Mouse (Mus musculus): ENCODE data around the gene Ankrd17. TPM values are rescaled to one million over a fixed set of nuclear protein-coding genes. Genes with fewer than 3 reads are reported as not detected.

The Ankrd17 gene
- polyA plus RNA-seq, 1 experiment from 2014 or later = 26.3 TPM

DNA sequence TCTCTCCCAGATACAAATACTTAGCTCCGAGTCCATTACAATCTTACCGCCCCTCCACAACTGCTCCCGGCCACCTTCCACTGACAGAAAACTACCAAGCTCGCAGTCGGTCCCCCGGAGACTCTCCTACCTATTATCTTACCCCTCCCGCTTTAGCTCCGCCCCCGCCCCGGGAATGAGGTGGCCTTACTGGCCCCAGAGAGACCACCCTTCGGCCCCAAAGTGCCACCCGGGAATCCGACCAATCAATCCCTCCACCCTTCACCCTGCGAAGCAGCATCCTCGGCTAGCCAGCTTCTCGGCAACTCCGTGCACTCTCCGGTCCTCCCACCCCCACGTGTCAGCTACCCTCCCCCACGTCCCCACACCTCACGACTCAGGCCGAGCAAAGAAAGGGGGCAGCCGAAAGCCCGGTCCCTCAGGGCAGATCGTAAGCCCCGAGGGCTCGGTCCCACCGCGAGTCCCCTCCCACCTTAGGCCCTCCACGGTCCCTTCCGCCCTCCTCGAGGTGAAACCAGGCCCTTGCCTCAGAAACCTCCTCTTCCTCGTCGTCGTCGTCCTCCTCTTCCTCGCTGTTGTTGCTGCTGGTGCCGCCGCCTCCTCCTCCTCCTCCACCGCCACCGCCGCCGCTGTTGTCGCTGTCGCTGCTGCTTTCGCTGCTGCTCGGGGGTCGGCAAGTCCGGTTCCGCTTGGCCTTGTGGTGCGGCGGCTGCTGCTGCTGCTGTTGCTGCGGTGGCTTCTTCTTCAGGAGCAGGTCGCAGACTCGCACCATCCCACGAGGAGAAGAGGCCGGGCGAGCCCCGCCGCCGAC is 1.0 kb downstream of the Ankrd17 start:
- Histone ChIP-seq H3K4me1 (peaks cover 19% of the 10 kb centered on the region), H3K36me3 (replicated peaks) (peaks cover 12% of the 10 kb centered on the region), H3K4me3 (peak overlapping the region; percentile 98), H3K9me3 (no peaks in the 10 kb centered on the region), H3K27me3 (replicated peaks; ENCODE audit: low read depth, poor library complexity, severe bottlenecking) (no peaks in the 10 kb centered on the region), H3K27ac (replicated peaks) (peak overlapping the region; percentile 99)
- peak; percentile 72 for DNase-seq (ENCODE audit: low spot score)
- under 1% methylated on average over 61 of the region's 61 CpGs for WGBS

GRCm38 (mm10) chr5:90364526-90364925 is 1.9 kb downstream of the Ankrd17 start:
- Histone ChIP-seq H3K9me3 (no peaks in the 10 kb centered on the region), H3K27ac (replicated peaks) (peak overlapping the region; percentile 99), H3K4me3 (peak overlapping the region; percentile 98), H3K27me3 (replicated peaks; ENCODE audit: low read depth, poor library complexity, severe bottlenecking) (no peaks in the 10 kb centered on the region), H3K36me3 (replicated peaks) (peaks cover 20% of the 10 kb centered on the region), H3K4me1 (peaks cover 19% of the 10 kb centered on the region)
- 6% methylated on average over 6 of the region's 6 CpGs for WGBS
- peak; percentile 27 for DNase-seq (ENCODE audit: low spot score)

GRCm38 (mm10) chr5:90355824-90356223 is 10.6 kb downstream of the Ankrd17 start:
- Histone ChIP-seq H3K4me3 (no peak overlapping the region), H3K36me3 (replicated peaks) (peaks cover 65% of the 10 kb centered on the region), H3K27ac (replicated peaks) (no peak overlapping the region), H3K4me1 (no peaks in the 10 kb centered on the region), H3K9me3 (no peaks in the 10 kb centered on the region), H3K27me3 (replicated peaks; ENCODE audit: low read depth, poor library complexity, severe bottlenecking) (no peaks in the 10 kb centered on the region)
- 88% methylated on average over 3 of the region's 3 CpGs for WGBS
- no peak for DNase-seq (ENCODE audit: low spot score)

DNA sequence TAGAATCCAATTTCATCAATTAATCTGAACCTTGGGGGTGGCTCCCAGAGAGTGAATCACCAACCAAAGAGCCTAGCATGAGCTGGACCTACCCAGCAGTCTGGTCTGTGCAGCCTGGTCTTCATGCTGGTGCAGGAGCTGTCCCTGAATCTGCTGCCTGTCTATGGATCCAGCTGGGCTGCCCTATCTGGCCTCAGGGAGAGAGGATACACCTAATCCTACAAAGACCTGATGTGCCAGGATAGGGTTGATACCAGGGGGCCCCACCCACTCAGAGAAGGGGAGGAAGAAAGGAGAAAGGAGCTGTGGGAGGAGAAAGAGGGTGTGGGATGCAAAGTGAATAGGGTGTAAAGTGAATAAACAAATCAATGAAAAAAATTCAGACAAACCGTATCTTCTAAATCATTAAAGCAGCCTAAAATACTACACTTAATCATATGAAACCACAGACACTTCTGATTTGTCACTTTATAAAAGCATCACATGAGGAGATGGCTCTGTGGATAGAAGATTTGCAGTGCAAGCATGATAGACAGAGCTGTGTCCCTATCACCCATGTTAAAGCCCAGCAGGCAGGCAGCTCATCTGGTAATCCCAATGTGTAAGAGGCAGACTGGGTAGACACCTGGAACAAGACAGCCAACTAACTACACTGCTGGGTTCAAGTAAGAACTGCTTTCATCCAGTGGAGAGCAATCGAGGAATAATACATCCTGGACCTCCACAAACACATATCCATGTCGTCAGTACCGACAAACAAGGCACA is 12.6 kb downstream of the Ankrd17 start:
- no peak for DNase-seq (ENCODE audit: low spot score)
- Histone ChIP-seq H3K27ac (replicated peaks) (no peak overlapping the region), H3K4me3 (no peak overlapping the region), H3K36me3 (replicated peaks) (peaks cover 48% of the 10 kb centered on the region), H3K4me1 (no peaks in the 10 kb centered on the region), H3K9me3 (no peaks in the 10 kb centered on the region), H3K27me3 (replicated peaks; ENCODE audit: low read depth, poor library complexity, severe bottlenecking) (no peaks in the 10 kb centered on the region)
- WGBS = 96% methylated on average over 4 of the region's 4 CpGs

GRCm38 (mm10) chr5:90346877-90347276 is 19.5 kb downstream of the Ankrd17 start:
- Histone ChIP-seq H3K36me3 (replicated peaks) (peaks cover 9% of the 10 kb centered on the region; the same call in 1 of the 2 replicates), H3K27me3 (replicated peaks; ENCODE audit: low read depth, poor library complexity, severe bottlenecking) (no peaks in the 10 kb centered on the region), H3K4me1 (no peaks in the 10 kb centered on the region), H3K27ac (replicated peaks) (no peak overlapping the region), H3K9me3 (no peaks in the 10 kb centered on the region), H3K4me3 (no peak overlapping the region)
- WGBS = 90% methylated on average over 3 of the region's 3 CpGs
- no peak for DNase-seq (ENCODE audit: low spot score)

GRCm38 (mm10) chr5:90340847-90341246 is 25.5 kb downstream of the Ankrd17 start:
- WGBS = 80% methylated on average over 4 of the region's 4 CpGs
- H3K4me3 ChIP-seq = no peak overlapping the region
- no peaks in the 10 kb centered on the region for H3K9me3 ChIP-seq
- DNase-seq (ENCODE audit: low spot score) = no peak
- H3K36me3 ChIP-seq (replicated peaks) = 0 out of 2 replicates have a peak, but pooled peaks cover under 1% of the 10 kb centered on the region
- no peak overlapping the region for H3K27ac ChIP-seq (replicated peaks)
- no peaks in the 10 kb centered on the region for H3K27me3 ChIP-seq (replicated peaks; ENCODE audit: low read depth, poor library complexity, severe bottlenecking)
- H3K4me1 ChIP-seq = peaks cover 28% of the 10 kb centered on the region

- Histone ChIP-seq H3K9me3 (no peaks in the 10 kb centered on the region), H3K36me3 (replicated peaks) (no peaks in the 10 kb centered on the region), H3K27ac (replicated peaks) (no peak overlapping the region), H3K4me1 (peaks cover 28% of the 10 kb centered on the region), H3K4me3 (peak overlapping the region; percentile 30), H3K27me3 (replicated peaks; ENCODE audit: low read depth, poor library complexity, severe bottlenecking) (no peaks in the 10 kb centered on the region)
- WGBS = 94% methylated on average over 1 of the region's 1 CpGs
- DNase-seq (ENCODE audit: low spot score) = no peak
These were observed 26.4 kb downstream of the Ankrd17 start for GRCm38 (mm10) chr5:90339953-90340343.

GRCm38 (mm10) chr5:90339129-90339952 is 27.0 kb downstream of the Ankrd17 start:
- H3K36me3 ChIP-seq (replicated peaks) = no peaks in the 10 kb centered on the region
- WGBS = 33% methylated on average over 5 of the region's 5 CpGs
- no peak overlapping the region for H3K27ac ChIP-seq (replicated peaks)
- peak; percentile 47 for DNase-seq (ENCODE audit: low spot score)
- H3K27me3 ChIP-seq (replicated peaks; ENCODE audit: low read depth, poor library complexity, severe bottlenecking) = no peaks in the 10 kb centered on the region
- H3K4me1 ChIP-seq = peaks cover 28% of the 10 kb centered on the region
- H3K9me3 ChIP-seq = no peaks in the 10 kb centered on the region
- H3K4me3 ChIP-seq = peak overlapping the region; percentile 30

GRCm38 (mm10) chr5:90338177-90339091 is 27.9 kb downstream of the Ankrd17 start:
- H3K9me3 ChIP-seq = no peaks in the 10 kb centered on the region
- H3K27me3 ChIP-seq (replicated peaks; ENCODE audit: low read depth, poor library complexity, severe bottlenecking) = no peaks in the 10 kb centered on the region
- no peak overlapping the region for H3K27ac ChIP-seq (replicated peaks)
- H3K36me3 ChIP-seq (replicated peaks) = no peaks in the 10 kb centered on the region
- 74% methylated on average over 7 of the region's 7 CpGs for WGBS
- H3K4me3 ChIP-seq = peak overlapping the region; percentile 2; the same call in 1 of the 2 replicates
- peaks cover 28% of the 10 kb centered on the region for H3K4me1 ChIP-seq
- DNase-seq (ENCODE audit: low spot score) = peak; percentile 9

- 90% methylated on average over 2 of the region's 2 CpGs for WGBS
- Histone ChIP-seq H3K27me3 (replicated peaks; ENCODE audit: low read depth, poor library complexity, severe bottlenecking) (no peaks in the 10 kb centered on the region), H3K4me3 (no peak overlapping the region), H3K27ac (replicated peaks) (no peak overlapping the region), H3K9me3 (no peaks in the 10 kb centered on the region), H3K36me3 (replicated peaks) (no peaks in the 10 kb centered on the region), H3K4me1 (no peaks in the 10 kb centered on the region)
- DNase-seq (ENCODE audit: low spot score) = no peak
These were observed 33.9 kb downstream of the Ankrd17 start for GRCm38 (mm10) chr5:90332478-90332877.

DNA sequence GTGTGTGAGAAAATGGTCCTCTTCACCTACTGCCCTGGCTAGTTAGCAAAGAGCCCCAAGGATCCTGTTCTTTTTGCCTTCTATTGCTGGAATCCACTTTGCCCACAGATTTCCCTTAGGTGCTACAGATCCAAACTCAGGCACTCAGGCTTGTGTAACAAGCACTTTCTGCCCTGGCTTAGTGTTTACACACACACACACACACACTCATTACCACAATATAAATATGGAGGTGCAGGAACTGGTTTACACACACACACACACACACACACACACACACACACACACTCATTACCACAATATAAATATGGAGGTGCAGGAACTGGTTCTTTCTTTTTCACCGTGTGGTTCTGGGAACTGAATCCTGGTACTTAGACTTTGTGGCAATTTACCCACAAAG is 35.3 kb downstream of the Ankrd17 start:
- Histone ChIP-seq H3K4me1 (no peaks in the 10 kb centered on the region), H3K9me3 (no peaks in the 10 kb centered on the region), H3K27ac (replicated peaks) (no peak overlapping the region), H3K27me3 (replicated peaks; ENCODE audit: low read depth, poor library complexity, severe bottlenecking) (no peaks in the 10 kb centered on the region), H3K36me3 (replicated peaks) (no peaks in the 10 kb centered on the region), H3K4me3 (no peak overlapping the region)
- no peak for DNase-seq (ENCODE audit: low spot score)
- WGBS = 92% methylated on average over 1 of the region's 1 CpGs

All from embryonic facial prominence, embryonic 10.5 days (tissue).